Mouse (Mus musculus) lung, postnatal 0 days (tissue): ENCODE measurements around the gene Pkdcc. TPM values are rescaled to one million over a fixed set of nuclear protein-coding genes. Genes with fewer than 3 reads are reported as not detected.

Experiments
- ATAC-seq: fragments of 200-750 bp; cut with Nextera tagmentation; 2 replicates; pipeline ENCODE4 v1.8.0; 2017; ENCODE audit warnings: moderate library complexity
- DNase-seq: peaks from one replicate; pipeline ENCODE4 v3.0.0-alpha.2; 2016; ENCODE audit warnings: low spot score
- H3K27ac ChIP-seq: fragments of 300-500 bp; sonication (generic); 2 replicates; pipeline ENCODE4 v1.5.1; 2014; ENCODE audit warnings: antibody characterized with exemption, mild to moderate bottlenecking, low read length, mixed read lengths
- H3K27me3 ChIP-seq: fragments of 300-500 bp; sonication (generic); replicated peaks from 2 replicates; pipeline ENCODE4 v1.6.1; 2014; ENCODE audit warnings: low read length, mixed read lengths; ENCODE audit not compliant: insufficient read depth
- H3K36me3 ChIP-seq: fragments of 300-500 bp; sonication (generic); 2 replicates; pipeline ENCODE4 v1.6.1; 2014; ENCODE audit warnings: low read length, mixed read lengths; ENCODE audit not compliant: insufficient read depth
- H3K4me1 ChIP-seq: fragments of 300-500 bp; sonication (generic); 2 replicates; pipeline ENCODE4 v1.6.1; 2014; ENCODE audit warnings: antibody characterized with exemption, low read depth, low read length, mixed read lengths; ENCODE audit not compliant: insufficient read depth
- H3K4me2 ChIP-seq: fragments of 300-500 bp; sonication (generic); replicated peaks from 2 replicates; pipeline ENCODE4 v1.6.1; 2014; ENCODE audit warnings: low read depth, mild to moderate bottlenecking, low read length, moderate library complexity, mixed read lengths
- H3K4me3 ChIP-seq: fragments of 300-500 bp; sonication (generic); 2 replicates; pipeline ENCODE4 v1.5.1; 2014; ENCODE audit warnings: low read depth, low read length
- H3K9ac ChIP-seq: fragments of 300-500 bp; sonication (generic); replicated peaks from 2 replicates; pipeline ENCODE4 v1.6.1; 2014; ENCODE audit warnings: low read depth, mild to moderate bottlenecking
- H3K9me3 ChIP-seq: fragments of 300-500 bp; sonication (generic); 2 replicates; pipeline ENCODE4 v1.6.1; 2016; ENCODE audit warnings: low read length, mixed read lengths
- CTCF ChIP-seq: IDR thresholded peaks from 2 replicates; pipeline ENCODE4 v1.5.1; 2016; ENCODE audit warnings: antibody characterized with exemption, mild to moderate bottlenecking
- EP300 ChIP-seq: IDR thresholded peaks from 2 replicates; pipeline ENCODE4 v1.6.1; 2016; ENCODE audit warnings: antibody characterized with exemption, mild to moderate bottlenecking, control low read depth
- WGBS: fragments of 180-500 bp; shearing (Covaris S2); extraction: QIAGEN DNeasy Blood & Tissue Kit; methylation state at CpG from one replicate; pipeline ENCODE4 v1.1.7; 2014; 5-methylcytosine and 5-hydroxymethylcytosine counted together
- polyA plus RNA-seq: library from polyadenylated mRNA; unstranded; fragments of >200 nt; fragmentation: Nextera tagmentation; extraction: Ambion mirVana; gene quantifications from 2 replicates; pipeline ENCODE4 v1.2.1, GENCODE M21; 2015

The Pkdcc gene
- polyA plus RNA-seq, 1 experiment from 2014 or later = 3.6 TPM

GRCm38 (mm10) chr17:83247176-83247575 is 32.1 kb downstream of the Pkdcc start:
- no peak for ATAC-seq
- no peaks in the 10 kb centered on the region for H3K27me3 ChIP-seq
- no peaks in the 10 kb centered on the region for H3K9me3 ChIP-seq
- H3K4me1 ChIP-seq = no peaks in the 10 kb centered on the region; the same call in 1 of the 2 replicates
- no peak overlapping the region for H3K4me3 ChIP-seq
- H3K4me2 ChIP-seq = no peak overlapping the region
- TF ChIP-seq CTCF (no peak), EP300 (no peak)
- H3K27ac ChIP-seq = no peak overlapping the region
- no peak overlapping the region for H3K9ac ChIP-seq
- WGBS = 37% methylated on average over 4 of the region's 4 CpGs
- no peak for DNase-seq
- no peaks in the 10 kb centered on the region for H3K36me3 ChIP-seq

GRCm38 (mm10) chr17:83248467-83248866 is 33.4 kb downstream of the Pkdcc start:
- Histone ChIP-seq H3K27ac (no peak overlapping the region), H3K9me3 (no peaks in the 10 kb centered on the region)
- WGBS = 72% methylated on average over 2 of the region's 2 CpGs

GRCm38 (mm10) chr17:83250903-83251526 is 35.9 kb downstream of the Pkdcc start:
- 59% methylated on average over 18 of the region's 18 CpGs for WGBS
- TF ChIP-seq EP300 (0 out of 2 replicates have a peak, but pooled peaks have one; percentile 15), CTCF (no peak)
- Histone ChIP-seq H3K36me3 (no peaks in the 10 kb centered on the region), H3K9ac (no peak overlapping the region), H3K27ac (no peak overlapping the region), H3K9me3 (no peaks in the 10 kb centered on the region), H3K4me1 (no peaks in the 10 kb centered on the region; the same call in 1 of the 2 replicates), H3K4me2 (no peak overlapping the region), H3K27me3 (no peaks in the 10 kb centered on the region), H3K4me3 (no peak overlapping the region)
- ATAC-seq (peak; percentile 26; the same call in 1 of the 2 replicates), DNase-seq (no peak)

More at GRCm38 (mm10) chr17:83248467-83248866, 33.4 kb downstream of the Pkdcc start:
- ATAC-seq (no peak), DNase-seq (no peak)
- H3K4me3 ChIP-seq = no peak overlapping the region
- no peak for TF ChIP-seq EP300
- no peak overlapping the region for H3K9ac ChIP-seq
- no peak overlapping the region for H3K4me2 ChIP-seq
- H3K36me3 ChIP-seq = no peaks in the 10 kb centered on the region
- H3K4me1 ChIP-seq = no peaks in the 10 kb centered on the region; the same call in 1 of the 2 replicates
- no peaks in the 10 kb centered on the region for H3K27me3 ChIP-seq

- Histone ChIP-seq H3K9me3 (no peaks in the 10 kb centered on the region), H3K27ac (no peak overlapping the region), H3K36me3 (no peaks in the 10 kb centered on the region), H3K4me1 (no peaks in the 10 kb centered on the region; the same call in 1 of the 2 replicates), H3K9ac (no peak overlapping the region), H3K27me3 (no peaks in the 10 kb centered on the region), H3K4me2 (no peak overlapping the region), H3K4me3 (no peak overlapping the region)
- 21% methylated on average over 12 of the region's 12 CpGs for WGBS
- TF ChIP-seq CTCF (peak; percentile 97), EP300 (no peak)
- ATAC-seq = peak; percentile 32; the same call in 1 of the 2 replicates
- DNase-seq = peak; percentile 86
Measured at GRCm38 (mm10) chr17:83253051-83253649, 38.1 kb downstream of the Pkdcc start.

GRCm38 (mm10) chr17:83267202-83268128 is 52.4 kb downstream of the Pkdcc start:
- Histone ChIP-seq H3K9ac (no peak overlapping the region; the same call in 1 of the 2 replicates), H3K4me3 (peak overlapping the region; percentile 12; the same call in 1 of the 2 replicates), H3K27me3 (no peaks in the 10 kb centered on the region), H3K4me1 (no peaks in the 10 kb centered on the region), H3K4me2 (peak overlapping the region; percentile 42), H3K36me3 (no peaks in the 10 kb centered on the region), H3K27ac (no peak overlapping the region), H3K9me3 (no peaks in the 10 kb centered on the region)
- ATAC-seq (peak; percentile 97), DNase-seq (peak; percentile 91)
- TF ChIP-seq CTCF = no peak
- TF ChIP-seq EP300 = peak; percentile 47; the same call in 1 of the 2 replicates
- 34% methylated on average over 23 of the region's 23 CpGs for WGBS

- Histone ChIP-seq H3K36me3 (no peaks in the 10 kb centered on the region), H3K4me2 (no peak overlapping the region), H3K4me3 (no peak overlapping the region), H3K9me3 (no peaks in the 10 kb centered on the region), H3K4me1 (peaks cover 11% of the 10 kb centered on the region; the same call in 1 of the 2 replicates), H3K27me3 (no peaks in the 10 kb centered on the region), H3K27ac (no peak overlapping the region), H3K9ac (no peak overlapping the region)
- WGBS = 1% methylated on average over 3 of the region's 3 CpGs
- TF ChIP-seq EP300 (no peak), CTCF (peak; percentile 96)
- peak; percentile 89 for DNase-seq
- no peak for ATAC-seq
Measured at GRCm38 (mm10) chr17:83271509-83271908, 56.4 kb downstream of the Pkdcc start.
